ENCODE assay signal across 7 mouse cellular contexts in genomic region chr16:17474091-17474490, GRCm38 (mm10). TPM values are rescaled to one million over a fixed set of nuclear protein-coding genes. Genes with fewer than 3 reads are reported as not detected.
A peak's percentile ranks its signal among the peaks of the same experiment; 100 is the strongest.
DNase-seq lines count a peak whose midpoint lies in the region; ATAC-seq and TF ChIP-seq lines count a peak whose summit lies in the region.

No protein-coding gene starts in this region.

- 0 out of 2 replicates have a peak overlapping the region, but pooled peaks have one; percentile 36 for H3K27ac ChIP-seq in layer of hippocampus, adult 2 months
- no peak overlapping the region for H3K27ac ChIP-seq in ES-E14 (ENCODE audit: insufficient read depth, low read depth, low read length, poor library complexity, severe bottlenecking)
- no peak overlapping the region for H3K27ac ChIP-seq in bone marrow, adult 2 months (ENCODE audit: control insufficient read depth, insufficient read depth, low read depth, low read length, poor library complexity)

- no peak overlapping the region for H3K4me3 ChIP-seq in layer of hippocampus, adult 2 months
- no peak overlapping the region for H3K4me3 ChIP-seq in ES-E14 (ENCODE audit: insufficient read depth in 1 of 2, low read depth in 1 of 2, low read length in 2 of 2, poor library complexity in 1 of 2, severe bottlenecking in 1 of 2)
- no peak overlapping the region for H3K4me3 ChIP-seq in bone marrow, adult 2 months (replicated peaks; ENCODE audit: control insufficient read depth, low read depth, low read length)

- no peaks in the 10 kb centered on the region for H3K9me3 ChIP-seq in ES-E14 (ENCODE audit: control insufficient read depth, insufficient read depth, low read depth, low read length)

- TF ChIP-seq CTCF in layer of hippocampus, adult 2 months (conservative IDR thresholded peaks at IDR 0.05) = peak; percentile 96
- peak; percentile 57 for TF ChIP-seq CTCF in bone marrow, adult 2 months (IDR thresholded peaks at IDR 0.05; ENCODE audit: control insufficient read depth, insufficient read depth, low read length)

- in situ Hi-C loops in ES-E14 (cut with MboI; ENCODE audit: low sequenced_read_pairs in 2 of 2, unreplicated experiment in 2 of 2) = no loop called here

- DNase-seq in layer of hippocampus, adult 2 months (ENCODE audit: low spot score in 2 of 2) = peak in 1 of 2 experiments; percentile 51
- DNase-seq in layer of hippocampus, adult 9-11 months = no peak
- peak; percentile 35 for DNase-seq in ES-E14 (ENCODE audit: low read depth, low spot score)

- ATAC-seq in hematopoietic stem cell, adult 5-6 weeks (replicated peaks in 1 of 2; ENCODE audit: insufficient read depth in 1 of 2, low FRiP score in 2 of 2, low TSS enrichment in 1 of 2, low read depth in 1 of 2, poor library complexity in 2 of 2, severe bottlenecking in 2 of 2) = 0 out of 4 replicates have a peak, but pooled peaks have one; percentile 36 to 46
- peak; percentile 46; the same call in 1 of the 2 replicates for ATAC-seq in neutrophil, adult 5-6 weeks (ENCODE audit: extremely low read depth, insufficient number of reproducible peaks, low FRiP score, poor library complexity, severe bottlenecking)
- ATAC-seq in activated CD4-positive, CD25-positive, alpha-beta regulatory T cell, adult 4 months = no peak

- TF ChIP-seq POLR2A in bone marrow, adult 2 months (IDR thresholded peaks at IDR 0.05; ENCODE audit: borderline replicate concordance, control insufficient read depth, low read depth, low read length) = no peak

- H3K36me3 ChIP-seq in ES-E14 (ENCODE audit: control insufficient read depth, insufficient read depth, low read length, poor library complexity, severe bottlenecking) = peaks cover 11% of the 10 kb centered on the region

- H3K9ac ChIP-seq in ES-E14 (ENCODE audit: insufficient read depth, low read depth, low read length, poor library complexity, severe bottlenecking) = no peak overlapping the region; the same call in 1 of the 2 replicates

- peaks cover 2 to 5% of the 10 kb centered on the region in 2 experiments; a peak in 1 of 4 replicates for H3K4me1 ChIP-seq in ES-E14 (ENCODE audit: control insufficient read depth in 2 of 2, insufficient read depth in 2 of 2, low read length in 2 of 2, poor library complexity in 1 of 2)
- no peaks in the 10 kb centered on the region; the same call in 1 of the 2 replicates for H3K4me1 ChIP-seq in bone marrow, adult 2 months (ENCODE audit: control insufficient read depth, insufficient read depth, low read length)

TF ChIP-seq in ES-E14, 5 proteins besides CTCF, POLR2A, EP300 and RAD21:
- TF ChIP-seq MAFK (IDR thresholded peaks at IDR 0.05; ENCODE audit: insufficient read depth, low read depth, low read length) = no peak
- no peak for TF ChIP-seq HCFC1 (IDR thresholded peaks at IDR 0.05; ENCODE audit: borderline replicate concordance, insufficient read depth, low read length)
- no peak for TF ChIP-seq ZNF384 (IDR thresholded peaks at IDR 0.05; ENCODE audit: low read depth, low read length)
- TF ChIP-seq ZC3H11A (IDR thresholded peaks at IDR 0.05; ENCODE audit: borderline replicate concordance, low read depth, low read length) = no peak
- no peak for TF ChIP-seq CHD2 (IDR thresholded peaks at IDR 0.05; ENCODE audit: low read depth, low read length)

RNA-seq across cellular contexts. Expression of gene Aifm3, which starts 15.3 kb away (rescaled TPM):
- total RNA-seq in layer of hippocampus, adult 2 months (2021) = 100 to 1,000 TPM; 112 to 116 TPM
- total RNA-seq in ES-E14 (2012; rRNA removed) = 3.0 and 5.7 TPM in 2 replicates
- not detected in 2 replicates for polyA plus RNA-seq in bone marrow, adult 2 months (2011; ENCODE audit: insufficient read depth, insufficient read length, low replicate concordance, missing spikeins)
- 0.05 TPM in 1 of 2 replicates, not detected in the other for total RNA-seq in hematopoietic stem cell, adult 5-6 weeks (2017)
- 0.37 TPM in 1 of 2 replicates, not detected in the other for total RNA-seq in neutrophil, adult 5-6 weeks (2017)
- polyA plus RNA-seq in activated CD4-positive, CD25-positive, alpha-beta regulatory T cell, adult 4 months (2017; shearing (Covaris generic)) = not detected

RNA-seq across cellular contexts. Expression of gene Crkl, which starts 22.3 kb away (rescaled TPM):
- total RNA-seq in layer of hippocampus, adult 2 months (2021) = 10 to 100 TPM; 33.5 to 37.4 TPM
- 23.7 and 28.2 TPM in 2 replicates for total RNA-seq in ES-E14 (2012; rRNA removed)
- polyA plus RNA-seq in bone marrow, adult 2 months (2011; ENCODE audit: insufficient read depth, insufficient read length, low replicate concordance, missing spikeins) = 10.5 and 18.7 TPM in 2 replicates
- 27.4 and 35.1 TPM in 2 replicates for total RNA-seq in hematopoietic stem cell, adult 5-6 weeks (2017)
- total RNA-seq in neutrophil, adult 5-6 weeks (2017) = 36.1 and 39.7 TPM in 2 replicates
- 10 to 100 TPM; 16.6 to 21.2 TPM for polyA plus RNA-seq in activated CD4-positive, CD25-positive, alpha-beta regulatory T cell, adult 4 months (2017; shearing (Covaris generic))

RNA-seq across cellular contexts. Expression of gene Lztr1, which starts 34.4 kb away (rescaled TPM):
- 100 to 1,000 TPM; 186 to 201 TPM for total RNA-seq in layer of hippocampus, adult 2 months (2021)
- total RNA-seq in ES-E14 (2012; rRNA removed) = 63.1 and 89.0 TPM in 2 replicates
- polyA plus RNA-seq in bone marrow, adult 2 months (2011; ENCODE audit: insufficient read depth, insufficient read length, low replicate concordance, missing spikeins) = 22.2 and 40.6 TPM in 2 replicates
- 36.3 and 60.6 TPM in 2 replicates for total RNA-seq in hematopoietic stem cell, adult 5-6 weeks (2017)
- total RNA-seq in neutrophil, adult 5-6 weeks (2017) = 33.9 and 42.1 TPM in 2 replicates
- 10 to 100 TPM; 41.0 to 47.1 TPM for polyA plus RNA-seq in activated CD4-positive, CD25-positive, alpha-beta regulatory T cell, adult 4 months (2017; shearing (Covaris generic))

RNA-seq across cellular contexts. Expression of gene Thap7, which starts 56.8 kb away (rescaled TPM):
- total RNA-seq in layer of hippocampus, adult 2 months (2021) = 10 to 100 TPM; 42.3 to 45.4 TPM
- total RNA-seq in ES-E14 (2012; rRNA removed) = 24.4 and 32.9 TPM in 2 replicates
- polyA plus RNA-seq in bone marrow, adult 2 months (2011; ENCODE audit: insufficient read depth, insufficient read length, low replicate concordance, missing spikeins) = 13.6 and 31.8 TPM in 2 replicates
- total RNA-seq in hematopoietic stem cell, adult 5-6 weeks (2017) = 21.2 and 55.7 TPM in 2 replicates
- 32.9 and 34.0 TPM in 2 replicates for total RNA-seq in neutrophil, adult 5-6 weeks (2017)
- 10 to 100 TPM; 67.5 to 70.8 TPM for polyA plus RNA-seq in activated CD4-positive, CD25-positive, alpha-beta regulatory T cell, adult 4 months (2017; shearing (Covaris generic))

Comparison
In these comparisons a context has a peak if more than half of its experiments do, and no peak if none do; other contexts are left out.
1. RNA of gene Aifm3, which starts 15.3 kb away (total RNA-seq): 112 to 116 TPM in layer of hippocampus, adult 2 months; 3.0 to 5.7 TPM in ES-E14, 0.05 TPM in hematopoietic stem cell, adult 5-6 weeks and 0.37 TPM in neutrophil, adult 5-6 weeks; every median in the first group is over 10 times any median in the second.